Mouse (Mus musculus) E14TG2a.4 (cell line): ENCODE results near the gene Jun.

Source experiments
- CTCF ChIP-seq: conservative IDR thresholded peaks from 2 replicates; pipeline ENCODE4 v1.5.1; 2014; ENCODE audit warnings: low read length
- NANOG ChIP-seq: IDR thresholded peaks from 2 replicates; pipeline ENCODE4 v1.6.1; 2014; ENCODE audit warnings: borderline replicate concordance, low read length, mixed read lengths
- POU5F1 ChIP-seq: IDR thresholded peaks from 2 replicates; pipeline ENCODE4 v1.6.1; 2014; ENCODE audit warnings: low read length, borderline replicate concordance

- no peak for TF ChIP-seq CTCF
- TF ChIP-seq NANOG: no peak
- no peak for TF ChIP-seq POU5F1
Measured at GRCm38 (mm10) chr4:95000147-95000546, 51.9 kb downstream of the Jun start.
